Mouse (Mus musculus): ENCODE measurements at regions not wholly inside any gene's neighbourhood (a gene's known extent, or its start where the extent isn't known, plus 50 kb on each side); places are given as distances from the start of the nearest gene placed in this dataset.

GRCm38 (mm10) chr2:48557123-48557522 is 256.8 kb upstream of the Acvr2a start:
- DNase-seq (peak; percentile 48), ATAC-seq (ENCODE audit: insufficient read depth) (0 out of 2 replicates have a peak, but pooled peaks have one; percentile 49)
- Histone ChIP-seq H3K27me3 (ENCODE audit: insufficient read depth, low read length) (no peaks in the 10 kb centered on the region), H3K4me2 (no peak overlapping the region), H3K4me1 (ENCODE audit: insufficient read depth) (no peaks in the 10 kb centered on the region), H3K9ac (no peak overlapping the region), H3K4me3 (ENCODE audit: low read depth, low read length) (no peak overlapping the region), H3K36me3 (ENCODE audit: insufficient read depth) (no peaks in the 10 kb centered on the region), H3K9me3 (ENCODE audit: low read depth, low read length) (no peaks in the 10 kb centered on the region), H3K27ac (ENCODE audit: low read depth) (no peak overlapping the region)
- TF ChIP-seq CTCF (IDR thresholded peaks at IDR 0.05; ENCODE audit: low read depth): no peak

DNA sequence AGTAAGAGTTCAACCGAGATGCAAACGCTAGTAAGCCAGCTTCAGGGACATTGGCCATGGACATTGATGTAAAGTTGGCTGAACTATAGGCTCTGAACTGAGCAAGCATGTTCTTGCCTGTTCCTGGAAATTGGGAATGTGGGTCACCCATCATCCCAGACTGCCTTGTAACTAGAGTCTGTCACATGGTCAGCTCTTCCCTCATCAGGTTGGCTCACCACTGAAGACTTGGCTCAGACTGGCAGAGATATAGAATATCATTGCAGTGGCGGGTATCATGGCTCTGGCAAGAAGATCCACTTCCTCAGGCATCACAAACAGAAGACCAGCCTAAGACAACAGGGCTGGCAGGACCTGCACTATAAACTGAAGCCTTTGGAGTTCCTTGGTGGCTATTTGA is 255.3 kb upstream of the Acvr2a start:
- 88% methylated on average over 3 of the region's 3 CpGs for WGBS
- DNase-seq (no peak), ATAC-seq (ENCODE audit: insufficient read depth) (no peak)

GRCm38 (mm10) chr2:48563636-48564035 is 250.3 kb upstream of the Acvr2a start:
- 72% methylated on average over 3 of the region's 3 CpGs for WGBS
- Histone ChIP-seq H3K27ac (ENCODE audit: low read depth) (no peak overlapping the region), H3K27me3 (ENCODE audit: insufficient read depth, low read length) (no peaks in the 10 kb centered on the region), H3K4me3 (ENCODE audit: low read depth, low read length) (no peak overlapping the region), H3K36me3 (ENCODE audit: insufficient read depth) (no peaks in the 10 kb centered on the region), H3K4me2 (no peak overlapping the region), H3K4me1 (ENCODE audit: insufficient read depth) (no peaks in the 10 kb centered on the region), H3K9ac (no peak overlapping the region), H3K9me3 (ENCODE audit: low read depth, low read length) (no peaks in the 10 kb centered on the region)
- ATAC-seq (ENCODE audit: insufficient read depth) (no peak), DNase-seq (no peak)
- no peak for TF ChIP-seq CTCF (IDR thresholded peaks at IDR 0.05; ENCODE audit: low read depth)

More for the DNA sequence above, 255.3 kb upstream of the Acvr2a start:
- Histone ChIP-seq H3K4me3 (ENCODE audit: low read depth, low read length) (no peak overlapping the region), H3K9ac (no peak overlapping the region), H3K9me3 (ENCODE audit: low read depth, low read length) (no peaks in the 10 kb centered on the region), H3K27me3 (ENCODE audit: insufficient read depth, low read length) (no peaks in the 10 kb centered on the region), H3K36me3 (ENCODE audit: insufficient read depth) (no peaks in the 10 kb centered on the region), H3K4me1 (ENCODE audit: insufficient read depth) (no peaks in the 10 kb centered on the region), H3K4me2 (no peak overlapping the region), H3K27ac (ENCODE audit: low read depth) (no peak overlapping the region)
- TF ChIP-seq CTCF (IDR thresholded peaks at IDR 0.05; ENCODE audit: low read depth): no peak

GRCm38 (mm10) chr2:48564170-48564569 is 249.7 kb upstream of the Acvr2a start:
- no peak overlapping the region for H3K4me2 ChIP-seq
- no peaks in the 10 kb centered on the region for H3K4me1 ChIP-seq (ENCODE audit: insufficient read depth)
- H3K9me3 ChIP-seq (ENCODE audit: low read depth, low read length): no peaks in the 10 kb centered on the region
- no peak overlapping the region for H3K27ac ChIP-seq (ENCODE audit: low read depth)
- 60% methylated on average over 4 of the region's 4 CpGs for WGBS
- TF ChIP-seq CTCF (IDR thresholded peaks at IDR 0.05; ENCODE audit: low read depth): no peak
- no peaks in the 10 kb centered on the region for H3K36me3 ChIP-seq (ENCODE audit: insufficient read depth)
- DNase-seq (peak; percentile 47), ATAC-seq (ENCODE audit: insufficient read depth) (no peak)
- H3K27me3 ChIP-seq (ENCODE audit: insufficient read depth, low read length): no peaks in the 10 kb centered on the region
- no peak overlapping the region for H3K4me3 ChIP-seq (ENCODE audit: low read depth, low read length)
- H3K9ac ChIP-seq: no peak overlapping the region

GRCm38 (mm10) chr2:48567871-48568270 is 246.0 kb upstream of the Acvr2a start:
- H3K4me1 ChIP-seq (ENCODE audit: insufficient read depth): no peaks in the 10 kb centered on the region
- H3K36me3 ChIP-seq (ENCODE audit: insufficient read depth): no peaks in the 10 kb centered on the region
- H3K4me3 ChIP-seq (ENCODE audit: low read depth, low read length): no peak overlapping the region
- 63% methylated on average over 6 of the region's 6 CpGs for WGBS
- no peak overlapping the region for H3K9ac ChIP-seq
- H3K27ac ChIP-seq (ENCODE audit: low read depth): no peak overlapping the region
- no peak overlapping the region for H3K4me2 ChIP-seq
- DNase-seq: no peak
- H3K27me3 ChIP-seq (ENCODE audit: insufficient read depth, low read length): no peaks in the 10 kb centered on the region
- H3K9me3 ChIP-seq (ENCODE audit: low read depth, low read length): no peaks in the 10 kb centered on the region
- TF ChIP-seq CTCF (IDR thresholded peaks at IDR 0.05; ENCODE audit: low read depth): no peak
- no peak for ATAC-seq (ENCODE audit: insufficient read depth)

- Histone ChIP-seq H3K4me3 (ENCODE audit: low read depth, low read length) (no peak overlapping the region), H3K36me3 (ENCODE audit: insufficient read depth) (no peaks in the 10 kb centered on the region), H3K27me3 (ENCODE audit: insufficient read depth, low read length) (no peaks in the 10 kb centered on the region), H3K9me3 (ENCODE audit: low read depth, low read length) (no peaks in the 10 kb centered on the region), H3K4me2 (no peak overlapping the region), H3K4me1 (ENCODE audit: insufficient read depth) (no peaks in the 10 kb centered on the region), H3K9ac (no peak overlapping the region), H3K27ac (ENCODE audit: low read depth) (no peak overlapping the region)
- TF ChIP-seq CTCF (IDR thresholded peaks at IDR 0.05; ENCODE audit: low read depth): no peak
- 69% methylated on average over 7 of the region's 7 CpGs for WGBS
- no peak for ATAC-seq (ENCODE audit: insufficient read depth)
- no peak for DNase-seq
Measured at GRCm38 (mm10) chr2:48586162-48586830, 227.6 kb upstream of the Acvr2a start.

GRCm38 (mm10) chr2:48586831-48587169 is 227.1 kb upstream of the Acvr2a start:
- H3K9ac ChIP-seq: no peak overlapping the region
- H3K4me2 ChIP-seq: no peak overlapping the region
- ATAC-seq (ENCODE audit: insufficient read depth) (no peak), DNase-seq (no peak)
- no peak overlapping the region for H3K27ac ChIP-seq (ENCODE audit: low read depth)
- no peak for TF ChIP-seq CTCF (IDR thresholded peaks at IDR 0.05; ENCODE audit: low read depth)
- H3K36me3 ChIP-seq (ENCODE audit: insufficient read depth): no peaks in the 10 kb centered on the region
- WGBS: 80% methylated on average over 4 of the region's 4 CpGs
- H3K4me3 ChIP-seq (ENCODE audit: low read depth, low read length): no peak overlapping the region
- no peaks in the 10 kb centered on the region for H3K4me1 ChIP-seq (ENCODE audit: insufficient read depth)
- H3K27me3 ChIP-seq (ENCODE audit: insufficient read depth, low read length): no peaks in the 10 kb centered on the region
- H3K9me3 ChIP-seq (ENCODE audit: low read depth, low read length): no peaks in the 10 kb centered on the region

DNA sequence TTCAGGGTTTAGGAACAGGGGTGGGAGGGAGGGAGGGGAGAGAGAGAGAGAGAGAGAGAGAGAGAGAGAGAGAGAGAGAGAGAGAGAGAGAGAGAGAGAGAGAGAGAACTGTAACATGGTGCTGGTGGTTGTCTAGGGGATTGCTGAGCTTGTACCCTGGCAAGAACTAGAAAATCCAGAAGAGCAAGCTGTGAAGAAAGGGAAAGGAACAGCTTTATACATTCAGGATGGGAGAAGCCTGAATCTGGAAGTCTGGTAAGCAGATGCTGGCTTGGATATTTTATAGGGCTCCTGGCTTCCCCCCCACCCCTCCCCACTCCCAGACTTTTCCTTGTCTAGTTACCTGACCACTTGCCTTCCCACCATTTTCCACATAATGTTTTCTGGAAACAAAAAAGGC is 224.2 kb upstream of the Acvr2a start:
- no peaks in the 10 kb centered on the region for H3K36me3 ChIP-seq (ENCODE audit: insufficient read depth)
- H3K9ac ChIP-seq: no peak overlapping the region
- H3K27ac ChIP-seq (ENCODE audit: low read depth): no peak overlapping the region
- no peak for ATAC-seq (ENCODE audit: insufficient read depth)
- H3K4me1 ChIP-seq (ENCODE audit: insufficient read depth): no peaks in the 10 kb centered on the region
- H3K4me3 ChIP-seq (ENCODE audit: low read depth, low read length): no peak overlapping the region
- DNase-seq: no peak
- H3K9me3 ChIP-seq (ENCODE audit: low read depth, low read length): no peaks in the 10 kb centered on the region
- no peak overlapping the region for H3K4me2 ChIP-seq
- TF ChIP-seq CTCF (IDR thresholded peaks at IDR 0.05; ENCODE audit: low read depth): no peak
- H3K27me3 ChIP-seq (ENCODE audit: insufficient read depth, low read length): no peaks in the 10 kb centered on the region

All from lung, embryonic 14.5 days (tissue).